Mouse (Mus musculus): ENCODE measurements around the gene Il1b.

DNA sequence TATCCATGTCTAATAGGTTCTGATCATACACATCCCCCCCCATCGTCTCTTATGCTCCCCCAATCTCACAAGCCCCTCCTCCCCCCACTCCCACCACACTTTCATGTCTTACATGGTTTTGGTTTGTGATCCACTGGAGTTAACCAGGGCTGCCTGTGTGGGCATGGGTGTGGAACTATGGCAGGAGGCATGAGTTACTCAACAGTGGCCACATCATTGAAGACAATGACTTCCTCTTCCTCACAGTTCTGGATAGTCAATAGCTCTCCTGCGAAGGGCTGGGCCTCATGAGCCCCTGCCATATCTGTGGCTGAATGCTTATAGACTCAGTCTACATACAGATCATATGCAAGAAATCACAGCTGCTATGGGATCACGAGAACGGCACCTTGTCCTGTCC lies 42.7 kb downstream of the Il1b start:
- TF ChIP-seq CTCF (IDR thresholded peaks at IDR 0.05; ENCODE audit: borderline replicate concordance, insufficient read depth, low read depth, low read length) (no peak), POLR2A (IDR thresholded peaks at IDR 0.05; ENCODE audit: borderline replicate concordance, insufficient read depth, low read length) (no peak)
